In the genomic region with DNA sequence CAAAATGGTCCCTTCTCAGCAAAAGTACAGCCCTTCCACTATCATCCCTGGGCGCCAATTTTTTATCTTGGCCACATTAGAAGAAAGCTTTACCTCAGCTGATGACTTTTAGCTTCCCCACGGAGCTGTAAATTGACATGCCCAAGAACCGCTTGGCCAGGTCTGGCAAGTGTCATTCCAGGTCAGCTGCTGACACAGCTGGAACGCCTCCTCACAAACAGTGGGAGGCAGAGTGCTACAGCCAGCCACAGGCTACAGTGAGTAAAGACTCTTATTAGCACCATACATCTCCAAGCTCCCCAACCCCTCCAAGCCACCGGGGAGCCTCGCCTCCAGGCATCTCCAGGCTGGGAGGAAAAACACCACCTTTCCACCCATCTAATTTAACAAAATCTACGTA, we compare ENCODE assay signal across 12 mouse cellular contexts. TPM values are rescaled to one million over a fixed set of nuclear protein-coding genes. Genes with fewer than 3 reads are reported as not detected.
DNase-seq lines count a peak whose midpoint lies in the region; ATAC-seq and TF ChIP-seq lines count a peak whose summit lies in the region.
"Had no signal": no experiment of that assay in that cellular context is flagged by ENCODE, and none has a peak within 500 bp of the region (broad histone marks: within the 10 kb centered on the region; RNA-seq: fewer than 3 reads in every experiment).

No protein-coding gene starts in this region.

- no peaks in the 10 kb centered on the region for H3K4me1 ChIP-seq in midbrain, postnatal 0 days (ENCODE audit: insufficient read depth, low read length)
- H3K4me1 ChIP-seq in midbrain, embryonic 13.5 days (replicated peaks), result no peaks in the 10 kb centered on the region
- H3K4me1 ChIP-seq in thymus, adult 2 months (replicated peaks; ENCODE audit: control insufficient read depth, insufficient read depth, low read length), result no peaks in the 10 kb centered on the region

- ATAC-seq in cerebellum, adult (ENCODE audit: insufficient number of reproducible peaks, low FRiP score, low TSS enrichment), result no peak
- ATAC-seq in midbrain, postnatal 0 days (ENCODE audit: low FRiP score), result no peak
- ATAC-seq in midbrain, embryonic 13.5 days, result no peak
- ATAC-seq: lung, postnatal 0 days had no signal

- no peak overlapping the region for H3K9ac ChIP-seq in midbrain, postnatal 0 days (replicated peaks; ENCODE audit: low read length, poor library complexity, severe bottlenecking)
- no peak overlapping the region for H3K9ac ChIP-seq in midbrain, embryonic 13.5 days (replicated peaks)
- H3K9ac ChIP-seq: limb, embryonic 12.5 days had no signal

- H3K9me3 ChIP-seq in midbrain, postnatal 0 days (ENCODE audit: low read length), result no peaks in the 10 kb centered on the region
- H3K9me3 ChIP-seq in midbrain, embryonic 13.5 days, result 0 out of 2 replicates have a peak, but pooled peaks cover 4% of the 10 kb centered on the region

- no peaks in the 10 kb centered on the region for H3K36me3 ChIP-seq in midbrain, postnatal 0 days (ENCODE audit: insufficient read depth, low read length)
- H3K36me3 ChIP-seq in midbrain, embryonic 13.5 days, result no peaks in the 10 kb centered on the region
- no peaks in the 10 kb centered on the region for H3K36me3 ChIP-seq in thymus, adult 2 months (ENCODE audit: control insufficient read depth, insufficient read depth, low read length)
- H3K36me3 ChIP-seq: limb, embryonic 12.5 days had no signal

- H3K27me3 ChIP-seq in midbrain, postnatal 0 days (ENCODE audit: insufficient read depth, low read length), result no peaks in the 10 kb centered on the region
- H3K27me3 ChIP-seq in midbrain, embryonic 13.5 days, result no peaks in the 10 kb centered on the region
- H3K27me3 ChIP-seq in thymus, adult 2 months (ENCODE audit: control insufficient read depth, insufficient read depth, low read length), result no peaks in the 10 kb centered on the region
- H3K27me3 ChIP-seq: limb, embryonic 12.5 days had no signal

- 45% methylated on average over 7 of the region's 7 CpGs for WGBS in midbrain, postnatal 0 days
- WGBS in midbrain, embryonic 13.5 days, result 52% methylated on average over 7 of the region's 7 CpGs
- WGBS in thymus, adult 2 months, result 82% methylated on average over 7 of the region's 7 CpGs

- peak; percentile 47 to 66 for DNase-seq in cerebellum, postnatal 10 days
- peak; percentile 8 for DNase-seq in midbrain, postnatal 0 days (ENCODE audit: low spot score)
- DNase-seq in heart, postnatal 4 days, result peak; percentile 37
- DNase-seq in mesoderm, embryonic 11.5 days (ENCODE audit: low read depth, low spot score), result peak; percentile 26
- DNase-seq in thymus, adult 2 months, result no peak
- no peak for DNase-seq in spleen, adult 12 weeks (ENCODE audit: low spot score)
- DNase-seq: right cerebral cortex, adult 18-20 months had no signal

- no peak overlapping the region for H3K4me2 ChIP-seq in midbrain, postnatal 0 days (ENCODE audit: low read depth, low read length, poor library complexity, severe bottlenecking)
- no peak overlapping the region for H3K4me2 ChIP-seq in midbrain, embryonic 13.5 days (replicated peaks)
- H3K4me2 ChIP-seq: limb, embryonic 12.5 days had no signal

- TF ChIP-seq POLR2A in thymus, adult 2 months (IDR thresholded peaks at IDR 0.05; ENCODE audit: control insufficient read depth, extremely low read depth, insufficient read depth, low read length, poor library complexity), result no peak

- TF ChIP-seq CTCF in midbrain, postnatal 0 days (IDR thresholded peaks at IDR 0.05), result no peak
- TF ChIP-seq CTCF in thymus, adult 2 months (IDR thresholded peaks at IDR 0.05; ENCODE audit: borderline replicate concordance, control insufficient read depth, extremely low read depth, insufficient read depth, low read length, poor library complexity), result no peak

- no peak overlapping the region for H3K4me3 ChIP-seq in midbrain, postnatal 0 days (ENCODE audit: low read depth, low read length)
- no peak overlapping the region for H3K4me3 ChIP-seq in midbrain, embryonic 13.5 days (replicated peaks)
- H3K4me3 ChIP-seq in thymus, adult 2 months (ENCODE audit: control insufficient read depth, insufficient read depth, low read length), result no peak overlapping the region
- H3K4me3 ChIP-seq: limb, embryonic 12.5 days; myocyte had no signal

- no peak overlapping the region for H3K27ac ChIP-seq in midbrain, postnatal 0 days (ENCODE audit: low read depth, low read length)
- H3K27ac ChIP-seq in midbrain, embryonic 13.5 days, result no peak overlapping the region
- H3K27ac ChIP-seq in thymus, adult 2 months (ENCODE audit: control insufficient read depth, insufficient read depth, low read length), result no peak overlapping the region
- H3K27ac ChIP-seq: limb, embryonic 12.5 days had no signal

RNA-seq across cellular contexts. Expression of gene Bzw1, which starts 51.1 kb away (rescaled TPM):
- total RNA-seq in midbrain, postnatal 0 days (2014; rRNA removed), result 251 and 312 TPM in 2 replicates
- 325 and 364 TPM in 2 replicates for polyA plus RNA-seq in midbrain, postnatal 0 days (2015; fragmentation: Nextera tagmentation; extraction: Ambion mirVana)
- polyA plus RNA-seq in midbrain, embryonic 13.5 days (2015; fragmentation: Nextera tagmentation; extraction: Ambion mirVana), result 406 and 428 TPM in 2 replicates
- total RNA-seq in heart, postnatal 4 days (2021), result 100 to 1,000 TPM; 135 to 136 TPM
- polyA plus RNA-seq in thymus, adult 2 months (2012; rRNA removed), result 42.1 and 44.7 TPM in 2 replicates

Comparison
In these comparisons a context has a peak if more than half of its experiments do, and no peak if none do; other contexts are left out.
1. DNase-seq: peak in cerebellum, postnatal 10 days (2 of 2), midbrain, postnatal 0 days (single experiment), heart, postnatal 4 days (single experiment) and mesoderm, embryonic 11.5 days (single experiment); none in thymus, adult 2 months (single experiment) and spleen, adult 12 weeks (single experiment).